Mouse (Mus musculus) megakaryocyte, adult 5-6 weeks (primary cell): ENCODE measurements around the gene Pla2g2f. TPM values are rescaled to one million over a fixed set of nuclear protein-coding genes. Genes with fewer than 3 reads are reported as not detected.

Source experiments
- ATAC-seq: 2 replicates; pipeline ENCODE4 v1.8.0; 2016; ENCODE audit warnings: mild to moderate bottlenecking, inconsistent platforms; ENCODE audit not compliant: poor library complexity, severe bottlenecking
- total RNA-seq, 2 experiments: library from RNA; stranded (forward) in 1 of 2; stranded (reverse) in 1 of 2; fragments of 153-499, 151-499 nt in 1 of 2; fragments of 221-1000, 200-1000 nt in 1 of 2; gene quantifications; 2 replicates each; pipeline versions ENCODE4 v1.2.3 to v1.2.4; 2015 to 2017

The Pla2g2f gene
- total RNA-seq (2015) = not detected in 2 replicates
- not detected in 2 replicates for total RNA-seq (2017)

GRCm38 (mm10) chr4:138757416-138757815, at the start of gene Pla2g2f:
Gene Pla2g2f, minus strand, starts transcription at chr4:138757626.
- ATAC-seq = no peak

GRCm38 (mm10) chr4:138806920-138807541, 49.6 kb upstream of the Pla2g2f start:
- ATAC-seq = no peak

GRCm38 (mm10) chr4:138806160-138806559, 48.7 kb upstream of the Pla2g2f start:
- no peak for ATAC-seq

GRCm38 (mm10) chr4:138805248-138805647, 47.8 kb upstream of the Pla2g2f start:
- ATAC-seq = no peak

- no peak for ATAC-seq
Observed at GRCm38 (mm10) chr4:138802917-138803316, 45.5 kb upstream of the Pla2g2f start.

GRCm38 (mm10) chr4:138801631-138802030, 44.2 kb upstream of the Pla2g2f start:
- ATAC-seq = no peak

- no peak for ATAC-seq
Observed at GRCm38 (mm10) chr4:138800134-138800744, 42.8 kb upstream of the Pla2g2f start.

GRCm38 (mm10) chr4:138797217-138797570, 39.8 kb upstream of the Pla2g2f start:
- no peak for ATAC-seq

GRCm38 (mm10) chr4:138796513-138797216, 39.2 kb upstream of the Pla2g2f start:
- no peak for ATAC-seq

- ATAC-seq = no peak
Observed at GRCm38 (mm10) chr4:138794344-138794743, 36.9 kb upstream of the Pla2g2f start.

GRCm38 (mm10) chr4:138793276-138793675, 35.9 kb upstream of the Pla2g2f start:
- ATAC-seq = no peak

GRCm38 (mm10) chr4:138792599-138792998, 35.2 kb upstream of the Pla2g2f start:
- ATAC-seq = no peak

- no peak for ATAC-seq
Observed at GRCm38 (mm10) chr4:138791452-138791851, 34.0 kb upstream of the Pla2g2f start.

- ATAC-seq = no peak
Observed at GRCm38 (mm10) chr4:138788381-138788780, 31.0 kb upstream of the Pla2g2f start.

- ATAC-seq = no peak
Observed at GRCm38 (mm10) chr4:138786141-138786540, 28.7 kb upstream of the Pla2g2f start.

GRCm38 (mm10) chr4:138785721-138786120, 28.3 kb upstream of the Pla2g2f start:
- ATAC-seq = no peak

- no peak for ATAC-seq
Observed at GRCm38 (mm10) chr4:138782098-138782497, 24.7 kb upstream of the Pla2g2f start.

GRCm38 (mm10) chr4:138780300-138780699, 22.9 kb upstream of the Pla2g2f start:
- no peak for ATAC-seq

GRCm38 (mm10) chr4:138777417-138778407, 20.3 kb upstream of the Pla2g2f start:
- ATAC-seq = no peak

- no peak for ATAC-seq
Observed at GRCm38 (mm10) chr4:138775435-138775834, 18.0 kb upstream of the Pla2g2f start, which contains the start of gene Pla2g2d. Gene Pla2g2d, plus strand, starts transcription at chr4:138775735.

GRCm38 (mm10) chr4:138772386-138772785, 15.0 kb upstream of the Pla2g2f start:
- ATAC-seq = no peak
